Mouse (Mus musculus): Measurements from ENCODE around the gene Vtcn1. TPM values are rescaled to one million over a fixed set of nuclear protein-coding genes. Genes with fewer than 3 reads are reported as not detected.
"Not testable (repeated sequence)": the region's sequence is repeated elsewhere in the genome, so short reads cannot be mapped to it uniquely, and the experiment has no call there.

Vtcn1 gene
- polyA plus RNA-seq, 1 experiment = 0.01 TPM

DNA sequence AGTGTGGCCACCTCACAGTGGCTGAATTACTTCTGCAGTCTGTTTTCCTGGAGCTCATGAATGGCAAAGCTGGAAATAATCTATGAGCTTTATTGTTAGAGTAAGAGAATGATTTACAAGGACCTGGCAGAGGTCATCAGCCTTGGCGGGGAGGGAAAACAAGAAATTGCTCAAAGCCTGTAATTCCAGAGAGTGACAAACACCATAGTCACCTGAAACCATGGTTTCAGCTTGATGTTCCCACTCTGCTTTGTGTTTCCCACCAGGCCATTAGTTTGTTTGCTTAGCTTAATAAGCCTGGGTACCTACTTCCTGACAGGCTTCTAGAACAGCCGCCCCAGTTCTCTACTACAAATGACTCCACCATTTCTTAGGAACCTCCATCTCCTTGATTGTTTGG, 14.8 kb upstream of the Vtcn1 start:
- Histone ChIP-seq H3K36me3 (ENCODE audit: control insufficient read depth, insufficient read depth) (no peaks in the 10 kb centered on the region), H3K4me3 (ENCODE audit: insufficient read depth, poor library complexity, severe bottlenecking) (no peak overlapping the region), H3ac (ENCODE audit: control insufficient read depth, insufficient read length, low read depth) (no peak overlapping the region), H3K79me3 (ENCODE audit: low read depth) (no peaks in the 10 kb centered on the region), H3K27me3 (ENCODE audit: control insufficient read depth, insufficient read depth, insufficient read length) (peaks cover 7% of the 10 kb centered on the region), H3K79me2 (ENCODE audit: control insufficient read depth, insufficient read depth) (no peaks in the 10 kb centered on the region)
- no peak for TF ChIP-seq CTCF (IDR thresholded peaks at IDR 0.05; ENCODE audit: control insufficient read depth, insufficient read depth, insufficient read length)
- no peak for TF ChIP-seq CEBPB (IDR thresholded peaks at IDR 0.05; ENCODE audit: low read depth)
- TF ChIP-seq MYOG (IDR thresholded peaks at IDR 0.05; ENCODE audit: control insufficient read depth, extremely low read depth, insufficient read length) = no peak
- TF ChIP-seq MYOD1 (IDR thresholded peaks at IDR 0.05; ENCODE audit: control insufficient read depth, insufficient read length, low read depth) = no peak
- no peak for TF ChIP-seq USF1 (IDR thresholded peaks at IDR 0.05; ENCODE audit: low read depth)
- no peak for TF ChIP-seq MAX (IDR thresholded peaks at IDR 0.05)
- no peak for TF ChIP-seq FOSL1 (IDR thresholded peaks at IDR 0.05; ENCODE audit: insufficient read depth, low read length, poor library complexity, severe bottlenecking)

DNA sequence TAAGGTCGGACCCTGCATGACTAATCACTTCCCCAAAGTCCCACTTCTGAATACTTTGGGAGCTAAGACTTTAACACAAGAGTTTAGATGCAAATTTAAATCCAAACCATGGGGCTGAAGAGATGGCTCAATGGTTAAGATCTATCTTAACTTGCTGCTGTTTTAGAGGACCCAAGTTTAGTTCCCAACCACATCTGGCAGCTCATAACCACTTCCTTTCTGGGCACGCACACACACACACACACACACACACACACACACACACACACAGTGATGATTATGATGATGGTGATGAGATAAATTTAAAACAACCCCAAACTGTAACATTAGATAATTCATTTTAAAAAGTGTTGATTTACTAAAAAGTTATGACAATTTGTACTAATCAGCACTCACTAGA, 13.4 kb upstream of the Vtcn1 start:
- Histone ChIP-seq H3K79me2 (ENCODE audit: control insufficient read depth, insufficient read depth) (no peaks in the 10 kb centered on the region), H3ac (ENCODE audit: control insufficient read depth, insufficient read length, low read depth) (no peak overlapping the region), H3K4me3 (ENCODE audit: insufficient read depth, poor library complexity, severe bottlenecking) (no peak overlapping the region), H3K27me3 (ENCODE audit: control insufficient read depth, insufficient read depth, insufficient read length) (peaks cover 11% of the 10 kb centered on the region), H3K79me3 (ENCODE audit: low read depth) (no peaks in the 10 kb centered on the region), H3K36me3 (ENCODE audit: control insufficient read depth, insufficient read depth) (no peaks in the 10 kb centered on the region)
- TF ChIP-seq MYOD1 (IDR thresholded peaks at IDR 0.05; ENCODE audit: control insufficient read depth, insufficient read length, low read depth) = no peak

DNA sequence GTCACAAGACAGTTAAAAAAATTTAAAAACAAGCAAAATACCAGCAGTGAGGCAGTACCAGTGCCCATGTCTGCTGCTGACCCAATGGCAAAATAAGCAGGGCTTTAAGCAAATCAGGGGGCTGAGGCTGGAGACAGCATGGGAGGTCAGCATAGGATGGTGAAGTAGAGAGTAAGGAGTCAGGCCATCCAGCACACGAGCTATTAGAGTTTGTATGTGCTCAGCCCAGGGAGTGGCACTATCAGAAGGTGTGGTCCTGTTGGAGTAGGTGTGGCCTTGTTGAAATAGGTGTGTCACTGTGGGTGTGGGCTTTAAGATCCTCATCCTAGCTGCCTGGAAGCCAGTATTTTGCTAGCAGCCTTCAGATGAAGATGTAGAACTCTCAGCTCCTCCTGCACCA, 9.8 kb upstream of the Vtcn1 start:
- not testable (repeated sequence) for H3K79me2 ChIP-seq (ENCODE audit: control insufficient read depth, insufficient read depth); H3K79me3 ChIP-seq (ENCODE audit: low read depth); H3K27me3 ChIP-seq (ENCODE audit: control insufficient read depth, insufficient read depth, insufficient read length); H3K4me3 ChIP-seq (ENCODE audit: insufficient read depth, poor library complexity, severe bottlenecking); H3ac ChIP-seq (ENCODE audit: control insufficient read depth, insufficient read length, low read depth); H3K36me3 ChIP-seq (ENCODE audit: control insufficient read depth, insufficient read depth)

DNA sequence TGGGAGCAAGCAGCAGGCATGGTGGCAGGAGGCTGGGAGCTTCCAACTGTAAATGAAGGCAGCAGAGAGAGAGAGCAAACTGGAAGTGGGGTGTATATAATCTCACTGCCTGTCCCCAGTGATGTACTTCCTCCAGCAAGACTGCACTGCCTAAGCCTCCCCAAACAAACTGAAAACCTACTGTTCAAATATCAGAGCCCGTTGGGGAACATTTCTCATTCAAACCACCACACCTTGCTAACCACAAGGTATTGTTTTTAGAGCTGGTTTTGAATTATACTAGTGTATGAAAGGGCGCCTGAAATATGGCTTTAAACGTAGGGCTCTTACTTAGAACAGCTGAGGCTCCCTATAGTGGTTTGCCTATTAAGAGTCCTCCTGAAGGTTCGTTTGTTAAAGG, 6.5 kb upstream of the Vtcn1 start:
- Histone ChIP-seq H3K79me3 (ENCODE audit: low read depth) (no peaks in the 10 kb centered on the region), H3K36me3 (ENCODE audit: control insufficient read depth, insufficient read depth) (no peaks in the 10 kb centered on the region), H3ac (ENCODE audit: control insufficient read depth, insufficient read length, low read depth) (no peak overlapping the region), H3K27me3 (ENCODE audit: control insufficient read depth, insufficient read depth, insufficient read length) (peaks cover 12% of the 10 kb centered on the region), H3K79me2 (ENCODE audit: control insufficient read depth, insufficient read depth) (no peaks in the 10 kb centered on the region), H3K4me3 (ENCODE audit: insufficient read depth, poor library complexity, severe bottlenecking) (no peak overlapping the region)
- TF ChIP-seq CEBPB (IDR thresholded peaks at IDR 0.05; ENCODE audit: low read depth) (no peak), MAX (IDR thresholded peaks at IDR 0.05) (no peak), CTCF (IDR thresholded peaks at IDR 0.05; ENCODE audit: control insufficient read depth, insufficient read depth, insufficient read length) (no peak), USF1 (IDR thresholded peaks at IDR 0.05; ENCODE audit: low read depth) (no peak), FOSL1 (IDR thresholded peaks at IDR 0.05; ENCODE audit: insufficient read depth, low read length, poor library complexity, severe bottlenecking) (no peak), MYOD1 (IDR thresholded peaks at IDR 0.05; ENCODE audit: control insufficient read depth, insufficient read length, low read depth) (no peak), MYOG (IDR thresholded peaks at IDR 0.05; ENCODE audit: control insufficient read depth, extremely low read depth, insufficient read length) (no peak)

DNA sequence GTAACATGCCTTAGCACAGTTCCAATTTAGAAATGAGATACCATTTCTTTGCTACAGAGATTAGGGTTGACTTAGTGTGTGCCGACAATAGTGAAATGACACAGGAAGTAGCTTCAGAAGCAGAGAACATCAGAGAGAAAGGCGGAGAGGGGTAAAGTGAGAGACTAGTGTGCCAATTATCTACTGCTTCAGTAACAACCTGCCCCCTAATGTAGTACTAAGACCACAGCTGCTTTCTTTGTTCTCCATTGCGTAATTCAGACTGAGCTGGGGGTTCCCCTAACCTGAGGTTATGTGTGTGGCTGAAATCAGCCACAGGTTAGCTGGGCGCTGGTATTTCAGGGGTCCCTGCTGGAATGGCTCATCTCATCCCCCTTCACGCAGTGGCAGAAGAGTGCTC, 5.7 kb upstream of the Vtcn1 start:
- no peaks in the 10 kb centered on the region for H3K79me3 ChIP-seq (ENCODE audit: low read depth)
- no peak overlapping the region for H3K4me3 ChIP-seq (ENCODE audit: insufficient read depth, poor library complexity, severe bottlenecking)
- H3K79me2 ChIP-seq (ENCODE audit: control insufficient read depth, insufficient read depth) = no peaks in the 10 kb centered on the region
- no peak for TF ChIP-seq USF1 (IDR thresholded peaks at IDR 0.05; ENCODE audit: low read depth)
- no peak for TF ChIP-seq CTCF (IDR thresholded peaks at IDR 0.05; ENCODE audit: control insufficient read depth, insufficient read depth, insufficient read length)
- TF ChIP-seq CEBPB (IDR thresholded peaks at IDR 0.05; ENCODE audit: low read depth) = no peak
- no peak for TF ChIP-seq MAX (IDR thresholded peaks at IDR 0.05)
- TF ChIP-seq FOSL1 (IDR thresholded peaks at IDR 0.05; ENCODE audit: insufficient read depth, low read length, poor library complexity, severe bottlenecking) = no peak
- TF ChIP-seq MYOD1 (IDR thresholded peaks at IDR 0.05; ENCODE audit: control insufficient read depth, insufficient read length, low read depth) = no peak
- no peak for TF ChIP-seq MYOG (IDR thresholded peaks at IDR 0.05; ENCODE audit: control insufficient read depth, extremely low read depth, insufficient read length)
- H3K36me3 ChIP-seq (ENCODE audit: control insufficient read depth, insufficient read depth) = no peaks in the 10 kb centered on the region
- peaks cover 12% of the 10 kb centered on the region for H3K27me3 ChIP-seq (ENCODE audit: control insufficient read depth, insufficient read depth, insufficient read length)
- no peak overlapping the region for H3ac ChIP-seq (ENCODE audit: control insufficient read depth, insufficient read length, low read depth)

DNA sequence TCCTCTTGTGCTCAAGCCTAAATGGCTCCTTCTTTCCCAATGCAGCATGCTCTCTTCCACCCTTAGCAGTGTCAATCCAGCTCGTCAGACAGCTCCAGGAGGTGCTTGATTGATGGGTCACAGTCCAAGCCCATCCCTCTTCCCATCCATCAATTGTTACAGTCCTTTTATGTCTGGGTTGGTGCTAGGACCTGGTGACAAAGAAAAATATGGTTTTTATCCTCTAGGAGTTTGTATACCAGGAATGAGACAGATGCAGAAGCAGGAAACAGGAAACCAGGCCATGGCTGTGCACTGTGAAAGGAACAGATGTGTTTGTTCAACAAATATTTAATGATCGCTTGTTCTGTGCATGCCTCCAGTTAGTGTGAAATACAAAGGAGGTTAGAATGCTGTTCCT, 4.4 kb upstream of the Vtcn1 start:
- H3K79me3 ChIP-seq (ENCODE audit: low read depth) = no peaks in the 10 kb centered on the region
- H3K27me3 ChIP-seq (ENCODE audit: control insufficient read depth, insufficient read depth, insufficient read length) = peaks cover 15% of the 10 kb centered on the region
- H3K36me3 ChIP-seq (ENCODE audit: control insufficient read depth, insufficient read depth) = no peaks in the 10 kb centered on the region
- H3ac ChIP-seq (ENCODE audit: control insufficient read depth, insufficient read length, low read depth) = no peak overlapping the region
- H3K79me2 ChIP-seq (ENCODE audit: control insufficient read depth, insufficient read depth) = no peaks in the 10 kb centered on the region
- TF ChIP-seq MYOG (IDR thresholded peaks at IDR 0.05; ENCODE audit: control insufficient read depth, extremely low read depth, insufficient read length) (no peak), FOSL1 (IDR thresholded peaks at IDR 0.05; ENCODE audit: insufficient read depth, low read length, poor library complexity, severe bottlenecking) (no peak), USF1 (IDR thresholded peaks at IDR 0.05; ENCODE audit: low read depth) (no peak), MYOD1 (IDR thresholded peaks at IDR 0.05; ENCODE audit: control insufficient read depth, insufficient read length, low read depth) (no peak), MAX (IDR thresholded peaks at IDR 0.05) (no peak), CTCF (IDR thresholded peaks at IDR 0.05; ENCODE audit: control insufficient read depth, insufficient read depth, insufficient read length) (no peak), CEBPB (IDR thresholded peaks at IDR 0.05; ENCODE audit: low read depth) (no peak)
- H3K4me3 ChIP-seq (ENCODE audit: insufficient read depth, poor library complexity, severe bottlenecking) = no peak overlapping the region
